Mouse (Mus musculus) MEL (cell line): ENCODE results near the gene Ttpal. TPM values are rescaled to one million over a fixed set of nuclear protein-coding genes. Genes with fewer than 3 reads are reported as not detected.

ENCODE experiments used
- DNase-seq: peaks from one replicate; pipeline ENCODE4 v3.0.0; 2011; ENCODE audit warnings: low read depth, low spot score
- H3K27ac ChIP-seq: 2 replicates; pipeline ENCODE4 v1.5.1; 2012; ENCODE audit warnings: low read depth, mild to moderate bottlenecking, control low read depth, low read length, moderate library complexity; ENCODE audit not compliant: control insufficient read depth
- H3K27me3 ChIP-seq, 2 experiments: fragments of 150-350 bp in 1 of 2; sonication (generic) in 1 of 2; 2 replicates each; pipeline ENCODE4 v1.6.1; 2012; ENCODE audit warnings: low read length in 2 of 2, mild to moderate bottlenecking in 2 of 2, improper control_type of control experiment in 1 of 2, moderate library complexity in 1 of 2; ENCODE audit not compliant: insufficient read depth in 2 of 2, control insufficient read depth in 1 of 2
- H3K36me3 ChIP-seq, 2 experiments: 2 replicates each; pipeline ENCODE4 v1.6.1; 2012 to 2014; ENCODE audit warnings: low read length in 2 of 2, improper control_type of control experiment in 1 of 2, inconsistent platforms in 1 of 2, mild to moderate bottlenecking in 1 of 2; ENCODE audit not compliant: insufficient read depth in 2 of 2, control insufficient read depth in 1 of 2
- H3K4me1 ChIP-seq, 2 experiments: fragments of 150-350 bp in 1 of 2; sonication (generic) in 1 of 2; 2 replicates each; pipeline ENCODE4 v1.6.1; 2012; ENCODE audit warnings: low read length in 2 of 2, improper control_type of control experiment in 1 of 2, mild to moderate bottlenecking in 1 of 2; ENCODE audit not compliant: insufficient read depth in 2 of 2, control insufficient read depth in 1 of 2
- H3K4me3 ChIP-seq, 2 experiments: fragments of 150-350 bp in 1 of 2; sonication (generic) in 1 of 2; 2 replicates each; pipeline ENCODE4 v1.5.1; 2012; ENCODE audit warnings: low read depth in 2 of 2, low read length in 2 of 2, mild to moderate bottlenecking in 2 of 2, moderate library complexity in 2 of 2, control low read depth in 1 of 2, improper control_type of control experiment in 1 of 2; ENCODE audit not compliant: control insufficient read depth in 1 of 2, insufficient read depth in 1 of 2
- H3K79me2 ChIP-seq: 2 replicates; pipeline ENCODE4 v1.6.1; 2012; ENCODE audit warnings: mild to moderate bottlenecking, low read length, moderate library complexity; ENCODE audit not compliant: control insufficient read depth, poor library complexity, insufficient read depth
- H3K9ac ChIP-seq: 2 replicates; pipeline ENCODE4 v1.6.1; 2012; ENCODE audit warnings: low read depth, mild to moderate bottlenecking, control low read depth, low read length, moderate library complexity; ENCODE audit not compliant: control insufficient read depth, poor library complexity, severe bottlenecking
- H3K9me3 ChIP-seq: fragments of 150-350 bp; sonication (generic); replicated peaks from 2 replicates; pipeline ENCODE4 v1.6.1; 2012; ENCODE audit warnings: mild to moderate bottlenecking, low read length, improper control_type of control experiment, moderate library complexity; ENCODE audit not compliant: insufficient read depth
- BHLHE40 ChIP-seq: IDR thresholded peaks from 2 replicates; pipeline ENCODE4 v1.6.1; 2012; ENCODE audit warnings: low read depth, mild to moderate bottlenecking, inconsistent platforms, low read length, improper control_type of control experiment, borderline replicate concordance
- CHD1 ChIP-seq: IDR thresholded peaks from 2 replicates; pipeline ENCODE4 v1.6.1; 2012; ENCODE audit warnings: low read depth, mild to moderate bottlenecking, inconsistent platforms, low read length, improper control_type of control experiment
- CTCF ChIP-seq, 3 experiments: IDR thresholded peaks in 2 of 3; conservative IDR thresholded peaks in 1 of 3; 2 replicates each; pipeline ENCODE4 v1.5.1; 2011 to 2012; ENCODE audit warnings: low read length in 3 of 3, low read depth in 2 of 3, mild to moderate bottlenecking in 2 of 3, improper control_type of control experiment in 1 of 3, inconsistent platforms in 1 of 3, mixed read lengths in 1 of 3, moderate library complexity in 1 of 3; ENCODE audit not compliant: control insufficient read depth in 1 of 3, insufficient read depth in 1 of 3, poor library complexity in 1 of 3, severe bottlenecking in 1 of 3
- ETS1 ChIP-seq: IDR thresholded peaks from 2 replicates; pipeline ENCODE4 v1.6.1; 2012; ENCODE audit warnings: low read depth, mild to moderate bottlenecking, inconsistent platforms, low read length, improper control_type of control experiment, moderate library complexity
- GABPA ChIP-seq: IDR thresholded peaks from 2 replicates; pipeline ENCODE4 v1.6.1; 2012; ENCODE audit warnings: low read depth, mild to moderate bottlenecking, inconsistent platforms, low read length, improper control_type of control experiment, moderate library complexity
- HCFC1 ChIP-seq: IDR thresholded peaks from 2 replicates; pipeline ENCODE4 v1.6.1; 2012; ENCODE audit warnings: low read depth, mild to moderate bottlenecking, inconsistent platforms, low read length, improper control_type of control experiment, moderate library complexity
- KAT2A ChIP-seq: conservative IDR thresholded peaks from 2 replicates; pipeline ENCODE4 v1.6.1; 2012; ENCODE audit warnings: low read depth, low read length, improper control_type of control experiment, inconsistent platforms
- MAX ChIP-seq: IDR thresholded peaks from 2 replicates; pipeline ENCODE4 v1.6.1; 2011; ENCODE audit warnings: low read length, improper control_type of control experiment
- MAZ ChIP-seq: IDR thresholded peaks from 2 replicates; pipeline ENCODE4 v1.6.1; 2012; ENCODE audit warnings: low read depth, mild to moderate bottlenecking, inconsistent platforms, low read length, improper control_type of control experiment
- MXI1 ChIP-seq: IDR thresholded peaks from 2 replicates; pipeline ENCODE4 v1.6.1; 2011; ENCODE audit warnings: mild to moderate bottlenecking, low read depth, low read length, improper control_type of control experiment
- MYC ChIP-seq: IDR thresholded peaks from 2 replicates; pipeline ENCODE4 v1.6.1; 2011; ENCODE audit warnings: low read depth, mild to moderate bottlenecking, low read length, improper control_type of control experiment, moderate library complexity
- NELFE ChIP-seq: IDR thresholded peaks from 2 replicates; pipeline ENCODE4 v1.6.1; 2011; ENCODE audit warnings: low read depth, low read length, improper control_type of control experiment
- NRF1 ChIP-seq: IDR thresholded peaks from 2 replicates; pipeline ENCODE4 v1.6.1; 2014; ENCODE audit warnings: low read depth, mild to moderate bottlenecking, inconsistent platforms, low read length, improper control_type of control experiment, moderate library complexity; ENCODE audit not compliant: poor library complexity, insufficient read depth, severe bottlenecking
- POLR2A ChIP-seq, 2 experiments: IDR thresholded peaks; 2 replicates each; pipeline ENCODE4 v1.6.1; 2011 to 2012; ENCODE audit warnings: low read length in 2 of 2, mild to moderate bottlenecking in 2 of 2, control low read depth in 1 of 2, improper control_type of control experiment in 1 of 2, low read depth in 1 of 2, moderate library complexity in 1 of 2; ENCODE audit not compliant: control insufficient read depth in 1 of 2, insufficient read depth in 1 of 2, poor library complexity in 1 of 2
- POLR2AphosphoS2 ChIP-seq: IDR thresholded peaks from 2 replicates; pipeline ENCODE4 v1.6.1; 2011; ENCODE audit warnings: low read length, improper control_type of control experiment
- RAD21 ChIP-seq: IDR thresholded peaks from 2 replicates; pipeline ENCODE4 v1.6.1; 2011; ENCODE audit warnings: mild to moderate bottlenecking, low read depth, low read length, improper control_type of control experiment
- RCOR1 ChIP-seq: IDR thresholded peaks from 2 replicates; pipeline ENCODE4 v1.6.1; 2012; ENCODE audit warnings: low read depth, mild to moderate bottlenecking, inconsistent platforms, low read length, improper control_type of control experiment
- SIN3A ChIP-seq: IDR thresholded peaks from 2 replicates; pipeline ENCODE4 v1.6.1; 2012; ENCODE audit warnings: low read length, improper control_type of control experiment, inconsistent platforms
- TBP ChIP-seq: IDR thresholded peaks from 2 replicates; pipeline ENCODE4 v1.8.0; 2011; ENCODE audit warnings: low read depth, low read length, improper control_type of control experiment
- TCF12 ChIP-seq: IDR thresholded peaks from 2 replicates; pipeline ENCODE4 v1.6.1; 2014; ENCODE audit warnings: low read depth, mild to moderate bottlenecking, inconsistent platforms, low read length, improper control_type of control experiment, moderate library complexity
- UBTF ChIP-seq: IDR thresholded peaks from 2 replicates; pipeline ENCODE4 v1.6.1; 2012; ENCODE audit warnings: low read depth, mild to moderate bottlenecking, inconsistent platforms, low read length, improper control_type of control experiment, moderate library complexity, borderline replicate concordance; ENCODE audit not compliant: insufficient read depth
- ZC3H11A ChIP-seq: IDR thresholded peaks from 2 replicates; pipeline ENCODE4 v1.6.1; 2012; ENCODE audit warnings: low read depth, mild to moderate bottlenecking, inconsistent platforms, low read length, improper control_type of control experiment
- ZKSCAN1 ChIP-seq: IDR thresholded peaks from 2 replicates; pipeline ENCODE4 v1.6.1; 2012; ENCODE audit warnings: low read depth, mild to moderate bottlenecking, inconsistent platforms, low read length, improper control_type of control experiment, moderate library complexity
- polyA plus RNA-seq, 2 experiments: library from polyadenylated mRNA; stranded (reverse) in 1 of 2; unstranded in 1 of 2; fragments of >175 nt in 1 of 2; fragments of >200 nt in 1 of 2; gene quantifications; 2 replicates each; pipeline versions ENCODE4 v1.2.1 to v1.2.4; 2012; ENCODE audit warnings: low replicate concordance in 2 of 2, low read depth in 1 of 2; ENCODE audit not compliant: insufficient read length in 2 of 2, insufficient read depth in 1 of 2, missing spikeins in 1 of 2
- total RNA-seq: library from RNA; depleted of rRNA; stranded (reverse); fragments of 300-350 nt; gene quantifications from 2 replicates; pipeline ENCODE4 v1.2.3, GENCODE M21; 2012

Ttpal gene
- total and polyA plus RNA-seq, 3 experiments, result 18.9 to 20.4 TPM; not detected in 1

- peak overlapping the region; percentile 43 to 45 for H3K4me3 ChIP-seq
- H3K4me1 ChIP-seq, result peaks cover 8 to 14% of the 10 kb centered on the region in 2 experiments
- peak overlapping the region; percentile 53 for H3K9ac ChIP-seq
- DNase-seq, result no peak
- H3K36me3 ChIP-seq, result peaks cover 0 to 19% of the 10 kb centered on the region in 2 experiments; a peak in 2 of 4 replicates
- peaks cover 23% of the 10 kb centered on the region for H3K79me2 ChIP-seq
- peak overlapping the region; percentile 37 for H3K27ac ChIP-seq
- TF ChIP-seq ETS1 (peak; percentile 77), KAT2A (no peak)
- no peaks in the 10 kb centered on the region for H3K27me3 ChIP-seq
- no peaks in the 10 kb centered on the region for H3K9me3 ChIP-seq
Observed at GRCm38 (mm10) chr2:163601712-163602100, 408 bp upstream of the Ttpal start.

GRCm38 (mm10) chr2:163606161-163606560 lies 4.0 kb downstream of the Ttpal start:
- no peak for DNase-seq
- H3K9me3 ChIP-seq, result no peaks in the 10 kb centered on the region
- H3K79me2 ChIP-seq, result peaks cover 23% of the 10 kb centered on the region
- H3K36me3 ChIP-seq, result peaks cover 3 to 12% of the 10 kb centered on the region in 2 experiments; a peak in 3 of 4 replicates
- H3K27ac ChIP-seq, result no peak overlapping the region
- H3K9ac ChIP-seq, result no peak overlapping the region
- H3K4me1 ChIP-seq, result peaks cover 3 to 8% of the 10 kb centered on the region in 2 experiments; a peak in 2 of 4 replicates
- no peak overlapping the region for H3K4me3 ChIP-seq
- TF ChIP-seq RCOR1 (no peak), SIN3A (no peak), HCFC1 (no peak), NELFE (no peak), RAD21 (no peak), MXI1 (no peak)
- H3K27me3 ChIP-seq, result no peaks in the 10 kb centered on the region

- no peak for TF ChIP-seq ZC3H11A
- TF ChIP-seq CHD1, result no peak
- no peak for TF ChIP-seq ZKSCAN1
- no peak for TF ChIP-seq NRF1
- TF ChIP-seq KAT2A, result no peak
- TF ChIP-seq RCOR1, result no peak
- no peak for TF ChIP-seq CTCF (IDR thresholded peaks at IDR 0.05 in 2 of 3, conservative IDR thresholded peaks at IDR 0.05 in 1 of 3; ENCODE audit: control insufficient read depth in 1 of 3, insufficient read depth in 1 of 3, low read depth in 2 of 3, low read length in 3 of 3, poor library complexity in 1 of 3, severe bottlenecking in 1 of 3)
- no peak for TF ChIP-seq BHLHE40
- TF ChIP-seq TBP, result no peak
- no peak for TF ChIP-seq TCF12
- no peak for TF ChIP-seq ETS1
- TF ChIP-seq MAZ, result no peak
- no peak for TF ChIP-seq GABPA
- TF ChIP-seq POLR2A (IDR thresholded peaks at IDR 0.05; ENCODE audit: control insufficient read depth in 1 of 2, insufficient read depth in 1 of 2, low read depth in 1 of 2, low read length in 2 of 2, poor library complexity in 1 of 2), result no peak
- TF ChIP-seq UBTF, result no peak
- no peak for TF ChIP-seq MYC
- TF ChIP-seq SIN3A, result no peak
- no peak for TF ChIP-seq MAX
- no peak for TF ChIP-seq POLR2AphosphoS2
- TF ChIP-seq, all 39 proteins: peak for 0
- no peak for DNase-seq
- Histone ChIP-seq H3K27ac (no peak overlapping the region), H3K9ac (no peak overlapping the region), H3K79me2 (peaks cover 15% of the 10 kb centered on the region), H3K27me3 (no peaks in the 10 kb centered on the region), H3K36me3 (peaks cover 3% of the 10 kb centered on the region in 2 experiments; a peak in 3 of 4 replicates), H3K9me3 (no peaks in the 10 kb centered on the region), H3K4me1 (peaks cover 0 to 2% of the 10 kb centered on the region in 2 experiments; a peak in 2 of 4 replicates), H3K4me3 (no peak overlapping the region)
Observed at GRCm38 (mm10) chr2:163608008-163608407, 5.9 kb downstream of the Ttpal start.
